Mouse (Mus musculus) induced T-regulatory cell, adult 2 months (primary cell): ENCODE data around the gene Ufd1.

Source experiments
- DNase-seq: peaks from one replicate; pipeline ENCODE4 v3.0.0-alpha.2; 2012; ENCODE audit warnings: low read depth

Ufd1 gene

GRCm38 (mm10) chr16:18811468-18812384, at the start of gene Ufd1, which contains the start of gene Cdc45:
Gene Ufd1, plus strand, starts transcription at chr16:18811779.
Gene Cdc45, minus strand, starts transcription at chr16:18811987.
- peak; percentile 97 for DNase-seq

GRCm38 (mm10) chr16:18762960-18763359, 48.6 kb upstream of the Ufd1 start:
- no peak for DNase-seq

GRCm38 (mm10) chr16:18766390-18766789, 45.2 kb upstream of the Ufd1 start:
- no peak for DNase-seq

GRCm38 (mm10) chr16:18769501-18769900, 42.1 kb upstream of the Ufd1 start:
- DNase-seq = no peak

GRCm38 (mm10) chr16:18773936-18774335, 37.6 kb upstream of the Ufd1 start:
- no peak for DNase-seq

GRCm38 (mm10) chr16:18775621-18776555, 35.7 kb upstream of the Ufd1 start:
- no peak for DNase-seq

- no peak for DNase-seq
Measured at GRCm38 (mm10) chr16:18776556-18777100, 35.0 kb upstream of the Ufd1 start, which contains the start of gene Cldn5. Gene Cldn5, plus strand, starts transcription at chr16:18776847.

GRCm38 (mm10) chr16:18777101-18778080, 34.2 kb upstream of the Ufd1 start:
- DNase-seq = no peak

GRCm38 (mm10) chr16:18778461-18778860, 33.1 kb upstream of the Ufd1 start:
- DNase-seq = no peak

GRCm38 (mm10) chr16:18781810-18782209, 29.8 kb upstream of the Ufd1 start:
- DNase-seq = no peak

- no peak for DNase-seq
Measured at GRCm38 (mm10) chr16:18785025-18785424, 26.6 kb upstream of the Ufd1 start.

- DNase-seq = no peak
Measured at GRCm38 (mm10) chr16:18785485-18785884, 26.1 kb upstream of the Ufd1 start.

- DNase-seq = no peak
Measured at GRCm38 (mm10) chr16:18786652-18787051, 24.9 kb upstream of the Ufd1 start.

GRCm38 (mm10) chr16:18788627-18789406, 22.8 kb upstream of the Ufd1 start:
- no peak for DNase-seq

- no peak for DNase-seq
Measured at GRCm38 (mm10) chr16:18795223-18795899, 16.2 kb upstream of the Ufd1 start.

- no peak for DNase-seq
Measured at GRCm38 (mm10) chr16:18796645-18797044, 14.9 kb upstream of the Ufd1 start.

GRCm38 (mm10) chr16:18798151-18798550, 13.4 kb upstream of the Ufd1 start:
- no peak for DNase-seq

- peak; percentile 17 for DNase-seq
Measured at GRCm38 (mm10) chr16:18798841-18799240, 12.7 kb upstream of the Ufd1 start.

- DNase-seq = no peak
Measured at GRCm38 (mm10) chr16:18805746-18806145, 5.8 kb upstream of the Ufd1 start.

- DNase-seq = no peak
Measured at GRCm38 (mm10) chr16:18809001-18809400, 2.6 kb upstream of the Ufd1 start.
